ENCODE assay signal across 9 mouse cellular contexts in the genomic region with DNA sequence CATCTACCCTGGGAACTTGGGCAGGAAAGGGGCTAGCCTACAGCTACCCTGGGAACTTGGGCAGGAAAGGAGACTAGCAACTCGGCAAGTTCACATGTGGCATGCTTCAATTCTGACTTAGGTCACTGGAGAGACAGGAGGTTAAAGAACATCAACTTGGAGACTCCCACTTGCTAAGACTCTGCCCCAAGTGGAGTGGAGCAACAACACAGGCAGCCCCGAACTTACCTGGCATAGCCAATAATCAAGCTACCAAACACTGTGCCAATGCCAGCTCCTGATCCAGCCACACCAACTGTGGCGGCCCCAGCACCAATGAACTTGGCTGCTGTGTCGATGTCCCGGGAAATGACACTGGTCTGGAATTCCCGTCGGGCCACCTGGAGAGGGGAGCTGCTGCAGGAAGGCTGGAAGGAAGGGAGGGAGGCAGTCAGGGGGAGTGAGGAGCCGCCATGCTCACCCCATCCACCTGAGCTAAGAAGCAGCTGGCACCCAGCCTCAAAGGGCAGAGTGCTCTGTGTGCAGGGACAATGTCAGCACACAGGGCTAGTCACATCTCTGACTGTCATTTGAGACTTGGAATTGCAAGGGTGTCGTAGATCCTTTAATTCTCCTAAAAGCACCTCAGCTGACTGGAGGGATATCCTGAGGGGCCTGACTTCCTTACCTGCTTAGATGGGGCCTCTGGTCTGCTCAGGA. TPM values are rescaled to one million over a fixed set of nuclear protein-coding genes. Genes with fewer than 3 reads are reported as not detected.
A peak's percentile ranks its signal among the peaks of the same experiment; 100 is the strongest.
DNase-seq lines count a peak whose midpoint lies in the region; ATAC-seq and TF ChIP-seq lines count a peak whose summit lies in the region.
"Had no signal": no experiment of that assay in that cellular context is flagged by ENCODE, and none has a peak within 500 bp of the region (broad histone marks: within the 10 kb centered on the region; RNA-seq: fewer than 3 reads in every experiment).

No protein-coding gene starts in this region.

- no peak for TF ChIP-seq EP300 in ES-Bruce4 (IDR thresholded peaks at IDR 0.05; ENCODE audit: insufficient read depth, low read depth, low read length)

- no peak for ATAC-seq in forebrain, embryonic 13.5 days
- ATAC-seq in forebrain, embryonic 12.5 days (ENCODE audit: low FRiP score) = no peak
- no peak for ATAC-seq in hindbrain, embryonic 14.5 days (ENCODE audit: low FRiP score)

- H3K9me3 ChIP-seq in forebrain, embryonic 13.5 days (replicated peaks) = no peaks in the 10 kb centered on the region
- no peaks in the 10 kb centered on the region for H3K9me3 ChIP-seq in forebrain, embryonic 12.5 days
- H3K9me3 ChIP-seq in ES-Bruce4 (replicated peaks; ENCODE audit: control insufficient read depth, insufficient read depth, low read length, poor library complexity, severe bottlenecking) = no peaks in the 10 kb centered on the region
- no peaks in the 10 kb centered on the region for H3K9me3 ChIP-seq in hindbrain, embryonic 14.5 days (ENCODE audit: control insufficient read depth, low read length)
- no peaks in the 10 kb centered on the region for H3K9me3 ChIP-seq in midbrain, embryonic 10.5 days (replicated peaks)

- 0 out of 2 replicates have a peak overlapping the region, but pooled peaks have one; percentile 87 for H3K9ac ChIP-seq in forebrain, embryonic 13.5 days
- H3K9ac ChIP-seq in forebrain, embryonic 12.5 days = no peak overlapping the region
- H3K9ac ChIP-seq in ES-Bruce4 (ENCODE audit: low read depth, poor library complexity, severe bottlenecking) = peak overlapping the region; percentile 90
- H3K9ac ChIP-seq in hindbrain, embryonic 14.5 days = peak overlapping the region; percentile 83; the same call in 1 of the 2 replicates

- peaks cover 21% of the 10 kb centered on the region for H3K4me1 ChIP-seq in forebrain, embryonic 13.5 days
- peaks cover 13% of the 10 kb centered on the region for H3K4me1 ChIP-seq in forebrain, embryonic 12.5 days
- H3K4me1 ChIP-seq in ES-Bruce4 (ENCODE audit: control insufficient read depth, insufficient read depth, low read length) = no peaks in the 10 kb centered on the region
- peaks cover 13% of the 10 kb centered on the region for H3K4me1 ChIP-seq in hindbrain, embryonic 14.5 days (replicated peaks; ENCODE audit: control insufficient read depth, insufficient read depth, low read length)
- H3K4me1 ChIP-seq in midbrain, embryonic 10.5 days = peaks cover 18% of the 10 kb centered on the region

- no peak for TF ChIP-seq POLR2A in ES-Bruce4 (IDR thresholded peaks at IDR 0.05; ENCODE audit: insufficient read depth, low read length)

- DNase-seq in hindbrain, embryonic 14.5 days (ENCODE audit: low spot score) = no peak
- DNase-seq in midbrain, embryonic 10.5 days (ENCODE audit: low spot score) = no peak
- no peak for DNase-seq in thymus, postnatal 14 days
- no peak for DNase-seq in layer of hippocampus, postnatal 36 days
- no peak for DNase-seq in urinary bladder, postnatal 4 days (ENCODE audit: low spot score in 2 of 2)

- H3K4me3 ChIP-seq in forebrain, embryonic 13.5 days = 0 out of 2 replicates have a peak overlapping the region, but pooled peaks have one; percentile 76
- no peak overlapping the region for H3K4me3 ChIP-seq in forebrain, embryonic 12.5 days (replicated peaks)
- H3K4me3 ChIP-seq in ES-Bruce4 (ENCODE audit: low read depth, low read length) = no peak overlapping the region
- H3K4me3 ChIP-seq in hindbrain, embryonic 14.5 days (replicated peaks; ENCODE audit: low read length) = 0 out of 2 replicates have a peak overlapping the region, but pooled peaks have one; percentile 74
- H3K4me3 ChIP-seq in midbrain, embryonic 10.5 days = peak overlapping the region; percentile 89

- H3K27me3 ChIP-seq in forebrain, embryonic 13.5 days = peaks cover 4% of the 10 kb centered on the region; the same call in 1 of the 2 replicates
- H3K27me3 ChIP-seq in forebrain, embryonic 12.5 days = no peaks in the 10 kb centered on the region; the same call in 1 of the 2 replicates
- H3K27me3 ChIP-seq in ES-Bruce4 (ENCODE audit: control insufficient read depth, insufficient read depth, low read length, poor library complexity, severe bottlenecking) = no peaks in the 10 kb centered on the region
- no peaks in the 10 kb centered on the region for H3K27me3 ChIP-seq in hindbrain, embryonic 14.5 days (ENCODE audit: control insufficient read depth, insufficient read depth, low read length)
- H3K27me3 ChIP-seq in midbrain, embryonic 10.5 days (ENCODE audit: low read depth, poor library complexity, severe bottlenecking) = no peaks in the 10 kb centered on the region

- no peak overlapping the region for H3K27ac ChIP-seq in forebrain, embryonic 13.5 days
- no peak overlapping the region for H3K27ac ChIP-seq in forebrain, embryonic 12.5 days
- H3K27ac ChIP-seq in ES-Bruce4 (ENCODE audit: insufficient read depth, low read length) = no peak overlapping the region
- H3K27ac ChIP-seq in hindbrain, embryonic 14.5 days = no peak overlapping the region
- H3K27ac ChIP-seq in midbrain, embryonic 10.5 days (replicated peaks) = no peak overlapping the region

- peaks cover 28% of the 10 kb centered on the region for H3K36me3 ChIP-seq in forebrain, embryonic 13.5 days (ENCODE audit: poor library complexity, severe bottlenecking)
- H3K36me3 ChIP-seq in forebrain, embryonic 12.5 days (replicated peaks) = peaks cover 32% of the 10 kb centered on the region
- H3K36me3 ChIP-seq in ES-Bruce4 (ENCODE audit: control insufficient read depth, insufficient read depth, low read length, poor library complexity, severe bottlenecking) = peaks cover 16% of the 10 kb centered on the region
- H3K36me3 ChIP-seq in hindbrain, embryonic 14.5 days (replicated peaks; ENCODE audit: control insufficient read depth, insufficient read depth) = peaks cover 20% of the 10 kb centered on the region
- H3K36me3 ChIP-seq in midbrain, embryonic 10.5 days = peaks cover 41% of the 10 kb centered on the region

- H3K4me2 ChIP-seq in forebrain, embryonic 13.5 days = peak overlapping the region; percentile 93
- no peak overlapping the region; the same call in 1 of the 2 replicates for H3K4me2 ChIP-seq in forebrain, embryonic 12.5 days
- peak overlapping the region; percentile 75 for H3K4me2 ChIP-seq in hindbrain, embryonic 14.5 days (replicated peaks)

- no peak for TF ChIP-seq CTCF in ES-Bruce4 (IDR thresholded peaks at IDR 0.05; ENCODE audit: low read depth, low read length)

- WGBS in forebrain, embryonic 13.5 days = 92% methylated on average over 9 of the region's 9 CpGs
- 90% methylated on average over 9 of the region's 9 CpGs for WGBS in forebrain, embryonic 12.5 days
- WGBS in hindbrain, embryonic 14.5 days = 86% methylated on average over 6 of the region's 9 CpGs
- 86% methylated on average over 9 of the region's 9 CpGs for WGBS in midbrain, embryonic 10.5 days

RNA-seq across cellular contexts. Expression of gene Atp5g1, which starts 2.0 kb away (rescaled TPM):
- polyA plus RNA-seq in forebrain, embryonic 13.5 days (2015; fragmentation: Nextera tagmentation; extraction: Ambion mirVana) = 421 and 435 TPM in 2 replicates
- 379 and 385 TPM in 2 replicates for polyA plus RNA-seq in forebrain, embryonic 12.5 days (2016; fragmentation: Nextera tagmentation; extraction: Ambion mirVana)
- polyA plus RNA-seq in ES-Bruce4 (2011; ENCODE audit: insufficient read depth, insufficient read length, low read depth, missing spikeins) = 184 and 191 TPM in 2 replicates
- 950 and 1,009 TPM in 2 replicates for polyA plus RNA-seq in hindbrain, embryonic 14.5 days (2014; fragmentation: Nextera tagmentation; extraction: Ambion mirVana)
- polyA plus RNA-seq in midbrain, embryonic 10.5 days (2016; fragmentation: Nextera tagmentation; extraction: Ambion mirVana) = 534 and 550 TPM in 2 replicates
- total RNA-seq in layer of hippocampus, postnatal 36 days (2021) = 100 to 1,000 TPM; 385 to 449 TPM

RNA-seq across cellular contexts. Expression of gene Ube2z, which starts 8.3 kb away (rescaled TPM):
- polyA plus RNA-seq in forebrain, embryonic 13.5 days (2015; fragmentation: Nextera tagmentation; extraction: Ambion mirVana) = 25.8 and 27.7 TPM in 2 replicates
- polyA plus RNA-seq in forebrain, embryonic 12.5 days (2016; fragmentation: Nextera tagmentation; extraction: Ambion mirVana) = 30.4 and 33.8 TPM in 2 replicates
- 85.7 and 86.6 TPM in 2 replicates for polyA plus RNA-seq in ES-Bruce4 (2011; ENCODE audit: insufficient read depth, insufficient read length, low read depth, missing spikeins)
- polyA plus RNA-seq in hindbrain, embryonic 14.5 days (2014; fragmentation: Nextera tagmentation; extraction: Ambion mirVana) = 32.3 and 38.6 TPM in 2 replicates
- polyA plus RNA-seq in midbrain, embryonic 10.5 days (2016; fragmentation: Nextera tagmentation; extraction: Ambion mirVana) = 25.0 and 27.0 TPM in 2 replicates
- total RNA-seq in layer of hippocampus, postnatal 36 days (2021) = 10 to 100 TPM; 53.8 to 54.6 TPM

RNA-seq across cellular contexts. Expression of gene Calcoco2, which starts 38.3 kb away (rescaled TPM):
- not detected in 2 replicates for polyA plus RNA-seq in forebrain, embryonic 13.5 days (2015; fragmentation: Nextera tagmentation; extraction: Ambion mirVana)
- not detected in 2 replicates for polyA plus RNA-seq in forebrain, embryonic 12.5 days (2016; fragmentation: Nextera tagmentation; extraction: Ambion mirVana)
- 16.7 and 18.0 TPM in 2 replicates for polyA plus RNA-seq in ES-Bruce4 (2011; ENCODE audit: insufficient read depth, insufficient read length, low read depth, missing spikeins)
- polyA plus RNA-seq in hindbrain, embryonic 14.5 days (2014; fragmentation: Nextera tagmentation; extraction: Ambion mirVana) = not detected in 2 replicates
- not detected in 2 replicates for polyA plus RNA-seq in midbrain, embryonic 10.5 days (2016; fragmentation: Nextera tagmentation; extraction: Ambion mirVana)
- not detected for total RNA-seq in layer of hippocampus, postnatal 36 days (2021)
- total RNA-seq: hematopoietic stem cell, adult 5-6 weeks had no signal

RNA-seq across cellular contexts. Expression of gene Snf8, which starts 38.8 kb away (rescaled TPM):
- 129 and 132 TPM in 2 replicates for polyA plus RNA-seq in forebrain, embryonic 13.5 days (2015; fragmentation: Nextera tagmentation; extraction: Ambion mirVana)
- 107 and 109 TPM in 2 replicates for polyA plus RNA-seq in forebrain, embryonic 12.5 days (2016; fragmentation: Nextera tagmentation; extraction: Ambion mirVana)
- polyA plus RNA-seq in ES-Bruce4 (2011; ENCODE audit: insufficient read depth, insufficient read length, low read depth, missing spikeins) = 56.1 and 62.1 TPM in 2 replicates
- 46.3 and 57.3 TPM in 2 replicates for polyA plus RNA-seq in hindbrain, embryonic 14.5 days (2014; fragmentation: Nextera tagmentation; extraction: Ambion mirVana)
- 106 and 110 TPM in 2 replicates for polyA plus RNA-seq in midbrain, embryonic 10.5 days (2016; fragmentation: Nextera tagmentation; extraction: Ambion mirVana)
- total RNA-seq in layer of hippocampus, postnatal 36 days (2021) = 100 to 1,000 TPM; 101 to 107 TPM

RNA-seq across cellular contexts. Expression of gene Gip, which starts 49.1 kb away (rescaled TPM):
- not detected in 2 replicates for polyA plus RNA-seq in forebrain, embryonic 13.5 days (2015; fragmentation: Nextera tagmentation; extraction: Ambion mirVana)
- polyA plus RNA-seq in forebrain, embryonic 12.5 days (2016; fragmentation: Nextera tagmentation; extraction: Ambion mirVana) = not detected in 2 replicates
- not detected in 2 replicates for polyA plus RNA-seq in ES-Bruce4 (2011; ENCODE audit: insufficient read depth, insufficient read length, low read depth, missing spikeins)
- polyA plus RNA-seq in hindbrain, embryonic 14.5 days (2014; fragmentation: Nextera tagmentation; extraction: Ambion mirVana) = not detected in 2 replicates
- polyA plus RNA-seq in midbrain, embryonic 10.5 days (2016; fragmentation: Nextera tagmentation; extraction: Ambion mirVana) = not detected in 2 replicates
- not detected for total RNA-seq in layer of hippocampus, postnatal 36 days (2021)
- total RNA-seq: hematopoietic stem cell, adult 5-6 weeks had no signal

Comparison
In these comparisons a context has a peak if more than half of its experiments do, and no peak if none do; other contexts are left out.
1. H3K4me3 ChIP-seq: peak in forebrain, embryonic 13.5 days (single experiment), hindbrain, embryonic 14.5 days (single experiment) and midbrain, embryonic 10.5 days (single experiment); none in forebrain, embryonic 12.5 days (single experiment) and ES-Bruce4 (single experiment).
2. RNA of gene Calcoco2, which starts 38.3 kb away (polyA plus RNA-seq): 16.7 to 18.0 TPM in ES-Bruce4; not detected in forebrain, embryonic 13.5 days, not detected in hindbrain, embryonic 14.5 days, not detected in forebrain, embryonic 12.5 days and not detected in midbrain, embryonic 10.5 days; every median in the first group is over 10 times any median in the second.